ENCODE assay signal across 18 mouse cellular contexts in genomic region chr4:136304181-136304580, GRCm38 (mm10). TPM values are rescaled to one million over a fixed set of nuclear protein-coding genes. Genes with fewer than 3 reads are reported as not detected.
DNase-seq lines count a peak whose midpoint lies in the region; ATAC-seq and TF ChIP-seq lines count a peak whose summit lies in the region.
"Had no signal": no experiment of that assay in that cellular context is flagged by ENCODE, and none has a peak within 500 bp of the region (broad histone marks: within the 10 kb centered on the region; RNA-seq: fewer than 3 reads in every experiment).

No protein-coding gene starts in this region.

- TF ChIP-seq CTCF in lung, adult 2 months (IDR thresholded peaks at IDR 0.05; ENCODE audit: insufficient read depth, low read length) = no peak

- H3K9me3 ChIP-seq in heart, embryonic 13.5 days = peaks cover 3% of the 10 kb centered on the region; the same call in 1 of the 2 replicates
- H3K9me3 ChIP-seq in heart, embryonic 11.5 days (replicated peaks; ENCODE audit: control insufficient read depth, low read length) = no peaks in the 10 kb centered on the region
- H3K9me3 ChIP-seq: hindbrain, embryonic 15.5 days; limb, embryonic 13.5 days had no signal

- DNase-seq in lung, adult 18-20 months = peak; percentile 31 to 44
- no peak for DNase-seq in lung, adult 2 months
- DNase-seq in kidney, postnatal 14 days = peak; percentile 63
- peak; percentile 72 for DNase-seq in lung, postnatal 36 days
- no peak for DNase-seq in right cerebral cortex, postnatal 36 days (ENCODE audit: low spot score in 2 of 2)
- DNase-seq in cerebellum, postnatal 10 days = no peak
- DNase-seq: cerebellum, postnatal 14 days; forebrain, postnatal 0 days; gastrocnemius, adult 2 months; heart, adult 2 months; heart, postnatal 14 days had no signal

- H3K27me3 ChIP-seq in heart, embryonic 13.5 days (replicated peaks) = 0 out of 2 replicates have a peak, but pooled peaks cover 7% of the 10 kb centered on the region
- no peaks in the 10 kb centered on the region for H3K27me3 ChIP-seq in heart, embryonic 11.5 days (ENCODE audit: control insufficient read depth, insufficient read depth, low read length)
- H3K27me3 ChIP-seq: hindbrain, embryonic 15.5 days; limb, embryonic 13.5 days had no signal

- H3K9ac ChIP-seq in heart, embryonic 13.5 days = no peak overlapping the region
- no peak overlapping the region for H3K9ac ChIP-seq in heart, embryonic 11.5 days (ENCODE audit: low read depth, low read length)
- H3K9ac ChIP-seq: forebrain, postnatal 0 days; hindbrain, embryonic 15.5 days; limb, embryonic 13.5 days; liver, embryonic 15.5 days had no signal

- no peak for TF ChIP-seq POLR2A in lung, adult 2 months (IDR thresholded peaks at IDR 0.05; ENCODE audit: borderline replicate concordance, extremely low read depth, low read depth, low read length)

- H3K4me3 ChIP-seq in heart, embryonic 13.5 days = no peak overlapping the region
- no peak overlapping the region for H3K4me3 ChIP-seq in heart, embryonic 11.5 days (ENCODE audit: low read depth, low read length)
- H3K4me3 ChIP-seq in lung, adult 2 months (replicated peaks; ENCODE audit: extremely low read depth, low read depth, low read length) = no peak overlapping the region
- H3K4me3 ChIP-seq: gastrocnemius, adult 2 months; heart, adult 2 months; hindbrain, embryonic 15.5 days; limb, embryonic 13.5 days; liver, embryonic 15.5 days had no signal

- WGBS in heart, embryonic 13.5 days = 17% methylated on average over 2 of the region's 2 CpGs
- WGBS in heart, embryonic 11.5 days (ENCODE audit: insufficient replicate concordance) = 36% methylated on average over 2 of the region's 2 CpGs
- WGBS in lung, adult 2 months = 43% methylated on average over 2 of the region's 2 CpGs

- 0 out of 2 replicates have a peak overlapping the region, but pooled peaks have one; percentile 0 for H3K27ac ChIP-seq in heart, embryonic 13.5 days (replicated peaks)
- H3K27ac ChIP-seq in heart, embryonic 11.5 days (ENCODE audit: low read depth, low read length) = no peak overlapping the region
- H3K27ac ChIP-seq: gastrocnemius, adult 2 months; heart, adult 2 months; hindbrain, embryonic 15.5 days; kidney, postnatal 0 days; limb, embryonic 13.5 days; liver, embryonic 15.5 days; stomach, postnatal 0 days had no signal

- H3K4me1 ChIP-seq in heart, embryonic 13.5 days = peaks cover 14% of the 10 kb centered on the region
- H3K4me1 ChIP-seq in heart, embryonic 11.5 days (ENCODE audit: control insufficient read depth, insufficient read depth, low read length) = 0 out of 2 replicates have a peak, but pooled peaks cover under 1% of the 10 kb centered on the region
- no peaks in the 10 kb centered on the region for H3K4me1 ChIP-seq in lung, adult 2 months (ENCODE audit: control insufficient read depth, insufficient read depth, low read length)

- ATAC-seq in heart, embryonic 13.5 days (ENCODE audit: extremely low read depth, insufficient number of reproducible peaks, low FRiP score, low TSS enrichment) = no peak
- no peak for ATAC-seq in heart, embryonic 11.5 days (replicated peaks; ENCODE audit: insufficient number of reproducible peaks, low FRiP score, low TSS enrichment)
- ATAC-seq: forebrain, postnatal 0 days had no signal

- H3K4me2 ChIP-seq in heart, embryonic 13.5 days = no peak overlapping the region
- no peak overlapping the region for H3K4me2 ChIP-seq in heart, embryonic 11.5 days
- H3K4me2 ChIP-seq: hindbrain, embryonic 15.5 days; limb, embryonic 13.5 days; liver, embryonic 15.5 days had no signal

- no peaks in the 10 kb centered on the region for H3K36me3 ChIP-seq in heart, embryonic 13.5 days
- no peaks in the 10 kb centered on the region for H3K36me3 ChIP-seq in heart, embryonic 11.5 days (ENCODE audit: control insufficient read depth, insufficient read depth, low read length)
- H3K36me3 ChIP-seq: hindbrain, embryonic 15.5 days; limb, embryonic 13.5 days; liver, embryonic 15.5 days had no signal

RNA-seq across cellular contexts. Expression of gene Hnrnpr, which starts 6.6 kb away (rescaled TPM):
- polyA plus RNA-seq in heart, embryonic 13.5 days (2015; fragmentation: Nextera tagmentation; extraction: Ambion mirVana) = 109 and 116 TPM in 2 replicates
- 85.8 and 87.1 TPM in 2 replicates for polyA plus RNA-seq in heart, embryonic 11.5 days (2014; fragmentation: Nextera tagmentation; extraction: Ambion mirVana)
- polyA plus RNA-seq in lung, adult 2 months (2012; rRNA removed) = 10.0 and 18.3 TPM in 2 replicates

RNA-seq across cellular contexts. Expression of gene Zfp46, which starts 19.7 kb away (rescaled TPM):
- 18.3 and 19.7 TPM in 2 replicates for polyA plus RNA-seq in heart, embryonic 13.5 days (2015; fragmentation: Nextera tagmentation; extraction: Ambion mirVana)
- 18.4 and 20.6 TPM in 2 replicates for polyA plus RNA-seq in heart, embryonic 11.5 days (2014; fragmentation: Nextera tagmentation; extraction: Ambion mirVana)
- polyA plus RNA-seq in lung, adult 2 months (2012; rRNA removed) = 20.4 and 33.4 TPM in 2 replicates

RNA-seq across cellular contexts. Expression of gene Tcea3, which starts 56.7 kb away (rescaled TPM):
- 58.8 and 62.7 TPM in 2 replicates for polyA plus RNA-seq in heart, embryonic 13.5 days (2015; fragmentation: Nextera tagmentation; extraction: Ambion mirVana)
- polyA plus RNA-seq in heart, embryonic 11.5 days (2014; fragmentation: Nextera tagmentation; extraction: Ambion mirVana) = 56.4 and 56.7 TPM in 2 replicates
- 7.0 and 13.3 TPM in 2 replicates for polyA plus RNA-seq in lung, adult 2 months (2012; rRNA removed)

Comparison
In these comparisons a context has a peak if more than half of its experiments do, and no peak if none do; other contexts are left out.
1. DNase-seq: peak in lung, adult 18-20 months (2 of 2), kidney, postnatal 14 days (single experiment) and lung, postnatal 36 days (single experiment); none in lung, adult 2 months (single experiment), right cerebral cortex, postnatal 36 days (0 of 2) and cerebellum, postnatal 10 days (0 of 2).